Mouse (Mus musculus) Muller cell, postnatal 12 days (primary cell): ENCODE measurements at regions not wholly inside any gene's neighbourhood (a gene's known extent, or its start where the extent isn't known, plus 50 kb on each side); places are given as distances from the start of the nearest gene placed in this dataset.

Experiments used
- DNase-seq: peaks from one replicate; pipeline ENCODE4 v3.0.0-alpha.2; 2015; ENCODE audit errors: inconsistent ontology term

DNA sequence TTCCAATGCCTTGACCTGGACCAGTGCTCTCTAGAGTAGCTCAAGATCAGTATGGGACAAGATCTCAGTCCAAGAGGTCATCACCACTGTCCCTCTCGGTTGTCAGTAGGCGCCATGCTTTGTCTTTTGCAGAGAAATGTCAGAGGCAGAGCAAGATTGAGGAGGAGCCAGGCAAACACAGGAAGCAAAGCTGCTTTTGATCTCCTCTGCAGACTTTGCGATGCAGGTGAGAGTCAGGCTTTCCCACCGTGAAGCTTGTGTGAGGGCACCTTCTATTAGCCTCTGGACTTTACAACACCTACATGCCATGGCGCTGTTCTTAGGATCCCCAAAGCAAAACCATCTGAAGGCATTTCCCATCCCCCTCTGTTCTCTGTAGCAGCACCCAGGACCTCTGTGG lies 68.0 kb upstream of the Ppm1b start:
- DNase-seq: no peak

DNA sequence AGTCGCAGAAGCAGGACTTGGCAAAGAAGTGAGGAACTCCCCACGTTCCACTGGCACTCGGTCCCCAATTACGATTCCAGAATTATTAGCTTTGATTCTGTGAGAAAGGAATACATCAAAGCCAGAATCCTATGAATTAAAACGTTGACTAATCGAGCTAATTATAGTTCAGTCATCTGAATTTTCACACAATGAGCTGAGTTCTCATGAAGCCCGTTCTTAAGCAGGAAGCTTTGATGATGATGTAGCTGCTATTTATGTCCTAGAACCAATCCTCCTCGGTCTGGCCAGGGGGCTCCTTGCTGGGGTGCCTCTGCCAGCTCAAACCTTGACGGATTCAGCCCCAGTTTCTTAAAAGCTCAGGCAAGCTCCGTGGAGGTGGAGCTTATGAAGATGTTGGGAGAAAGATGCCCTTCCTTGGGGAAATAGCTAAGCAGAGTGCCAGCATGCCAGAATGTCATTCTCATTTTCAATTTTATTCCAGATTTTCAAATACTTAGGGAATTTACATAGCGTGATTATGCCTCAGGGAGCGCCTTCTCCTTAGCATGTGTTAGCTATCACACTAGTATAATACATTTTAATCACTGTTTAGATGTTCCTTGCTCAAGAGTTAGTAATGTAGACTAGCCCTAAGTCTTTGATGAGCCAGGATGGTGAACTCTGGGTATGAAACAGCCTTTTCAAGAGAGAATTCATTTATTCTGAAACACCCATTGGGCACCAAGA lies 65.5 kb upstream of the Ppm1b start:
- DNase-seq: peak; percentile 51

DNA sequence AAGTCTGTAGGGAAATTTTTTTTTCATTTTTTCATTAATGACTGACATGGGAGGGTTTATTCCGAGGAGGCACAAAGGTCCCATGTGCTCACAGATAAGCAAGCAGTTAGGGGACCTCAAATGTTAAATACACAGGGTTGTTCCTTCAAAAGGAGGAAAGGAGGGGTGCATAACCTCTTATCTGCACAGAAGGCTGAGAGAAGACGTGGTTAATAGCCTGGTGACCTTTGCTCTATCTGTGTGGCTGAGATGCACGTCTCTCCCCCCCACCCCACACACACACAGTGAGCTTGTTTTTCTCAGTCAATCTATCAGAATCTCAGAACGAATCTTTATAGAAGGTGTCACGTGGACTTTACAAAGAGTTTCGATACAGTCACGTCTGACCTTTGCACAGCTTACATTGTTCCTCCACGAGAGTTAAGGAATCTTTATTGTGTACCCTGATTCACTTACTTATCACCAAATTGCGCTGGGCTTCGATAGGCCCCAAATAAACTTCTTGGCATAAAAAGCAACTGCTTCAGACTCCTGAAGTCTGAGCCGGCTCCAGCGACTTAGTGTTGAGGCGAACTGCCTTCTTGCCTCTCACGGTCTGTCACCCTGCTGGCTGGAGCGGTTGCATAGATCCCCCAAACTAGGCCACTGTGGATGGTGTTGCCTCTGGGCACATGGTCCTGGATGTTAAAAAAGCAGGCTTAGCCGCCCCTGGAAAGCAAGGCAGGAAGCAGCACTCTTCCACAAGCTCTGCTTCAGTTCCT lies 63.1 kb upstream of the Ppm1b start:
- DNase-seq: no peak

- DNase-seq: no peak
Observed at GRCm38 (mm10) chr17:84895526-84895925, 61.0 kb upstream of the Ppm1b start.

- DNase-seq: no peak
Observed at GRCm38 (mm10) chr17:84896572-84896971, 60.0 kb upstream of the Ppm1b start.

- no peak for DNase-seq
Observed at GRCm38 (mm10) chr17:84898407-84898806, 58.1 kb upstream of the Ppm1b start.

DNA sequence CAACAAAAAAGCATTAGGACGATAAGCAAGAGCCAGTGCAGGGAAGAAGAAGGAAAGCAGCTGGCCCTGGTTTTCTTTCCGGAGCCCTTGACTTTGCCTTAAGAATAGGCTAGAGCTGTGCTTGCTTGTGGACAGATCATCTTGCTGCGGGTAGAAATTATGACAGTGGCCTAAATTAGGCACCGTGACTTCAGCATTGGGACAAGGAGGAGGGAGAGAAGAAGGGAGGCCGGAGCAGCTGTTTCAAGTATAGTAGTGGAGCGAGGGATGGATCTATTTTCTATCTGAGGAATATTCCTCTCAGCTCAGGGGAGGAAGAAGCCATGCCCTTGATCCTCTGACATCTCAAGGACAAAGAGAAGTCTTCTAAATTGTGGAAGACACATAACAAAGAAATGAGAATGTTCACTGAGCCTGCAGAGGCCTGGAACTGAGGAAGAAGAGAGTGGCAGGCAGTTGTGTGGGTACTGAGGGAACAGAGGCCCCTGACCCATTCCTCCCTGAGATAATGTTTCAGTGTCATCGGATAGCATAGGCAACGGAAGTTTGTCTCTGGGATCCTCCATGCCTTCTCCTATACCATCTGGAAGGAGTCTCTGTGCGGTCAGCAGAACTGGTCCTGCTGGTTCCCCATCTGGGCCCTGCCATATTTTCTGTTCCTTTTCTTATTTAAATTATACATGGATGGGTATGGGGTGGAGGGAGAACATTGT lies 52.8 kb upstream of the Ppm1b start:
- DNase-seq: no peak
